Mouse (Mus musculus) G1E (cell line): ENCODE data around the gene Bbs9.

ENCODE experiments used
- CTCF ChIP-seq: IDR thresholded peaks from 2 replicates; pipeline ENCODE4 v1.5.1; 2012; ENCODE audit warnings: low read depth, low read length, inconsistent platforms, mixed read lengths
- POLR2AphosphoS5 ChIP-seq: IDR thresholded peaks from 2 replicates; pipeline ENCODE4 v1.6.1; 2012; ENCODE audit warnings: low read depth, low read length, inconsistent platforms; ENCODE audit not compliant: insufficient replicate concordance

DNA sequence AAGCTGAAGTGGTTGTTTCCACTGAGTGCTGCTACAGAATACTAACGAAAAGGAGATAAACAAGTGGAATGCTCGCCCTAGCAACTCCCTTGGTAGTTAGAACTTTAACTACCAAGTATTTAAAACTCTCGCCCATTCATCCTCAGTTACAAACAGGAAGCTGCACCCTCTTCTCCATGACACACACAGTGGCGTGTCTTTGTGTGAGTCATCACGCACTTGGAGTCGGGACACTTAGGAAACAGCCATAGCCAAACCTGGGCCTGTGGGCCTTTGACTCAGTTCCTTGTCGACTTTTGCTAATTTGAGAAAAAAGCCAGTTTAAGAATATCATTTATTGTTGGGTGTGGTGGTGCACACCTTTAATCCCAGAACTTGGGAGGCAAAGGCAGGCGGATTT lies 189.6 kb downstream of the Bbs9 start:
- TF ChIP-seq CTCF = no peak
- TF ChIP-seq POLR2AphosphoS5 = no peak
